9 mouse cellular contexts compared by ENCODE assay signal in genomic region chr5:9419964-9420363, GRCm38 (mm10).
A peak's percentile ranks its signal among the peaks of the same experiment; 100 is the strongest.
DNase-seq lines count a peak whose midpoint lies in the region; ATAC-seq lines count a peak whose summit lies in the region.
"Had no signal": no experiment of that assay in that cellular context is flagged by ENCODE, and none has a peak within 500 bp of the region (broad histone marks: within the 10 kb centered on the region; RNA-seq: fewer than 3 reads in every experiment).

No protein-coding gene starts in this region.

- H3K4me2 ChIP-seq in forebrain, embryonic 13.5 days: no peak overlapping the region
- no peak overlapping the region for H3K4me2 ChIP-seq in hindbrain, embryonic 14.5 days (replicated peaks)
- no peak overlapping the region for H3K4me2 ChIP-seq in neural tube, embryonic 13.5 days
- H3K4me2 ChIP-seq in heart, embryonic 12.5 days: no peak overlapping the region
- H3K4me2 ChIP-seq: heart, embryonic 13.5 days had no signal

- WGBS in forebrain, embryonic 13.5 days: 46% methylated on average over 1 of the region's 1 CpGs
- WGBS in forebrain, embryonic 10.5 days: 33% methylated on average over 1 of the region's 1 CpGs
- WGBS in hindbrain, embryonic 14.5 days: 58% methylated on average over 1 of the region's 1 CpGs
- WGBS in neural tube, embryonic 13.5 days: 65% methylated on average over 1 of the region's 1 CpGs
- WGBS in heart, embryonic 12.5 days: 48% methylated on average over 1 of the region's 1 CpGs

- no peaks in the 10 kb centered on the region for H3K9me3 ChIP-seq in forebrain, embryonic 13.5 days (replicated peaks)
- no peaks in the 10 kb centered on the region for H3K9me3 ChIP-seq in forebrain, embryonic 10.5 days
- H3K9me3 ChIP-seq in hindbrain, embryonic 14.5 days (ENCODE audit: control insufficient read depth, low read length): no peaks in the 10 kb centered on the region
- no peaks in the 10 kb centered on the region for H3K9me3 ChIP-seq in neural tube, embryonic 13.5 days
- no peaks in the 10 kb centered on the region for H3K9me3 ChIP-seq in heart, embryonic 12.5 days (replicated peaks)
- H3K9me3 ChIP-seq: heart, embryonic 13.5 days had no signal

- no peaks in the 10 kb centered on the region for H3K4me1 ChIP-seq in forebrain, embryonic 13.5 days
- no peaks in the 10 kb centered on the region for H3K4me1 ChIP-seq in forebrain, embryonic 10.5 days
- no peaks in the 10 kb centered on the region for H3K4me1 ChIP-seq in hindbrain, embryonic 14.5 days (replicated peaks; ENCODE audit: control insufficient read depth, insufficient read depth, low read length)
- 0 out of 2 replicates have a peak, but pooled peaks cover 5% of the 10 kb centered on the region for H3K4me1 ChIP-seq in neural tube, embryonic 13.5 days (replicated peaks)
- no peaks in the 10 kb centered on the region for H3K4me1 ChIP-seq in heart, embryonic 12.5 days (replicated peaks)
- H3K4me1 ChIP-seq: heart, embryonic 13.5 days had no signal

- no peak overlapping the region for H3K4me3 ChIP-seq in forebrain, embryonic 13.5 days
- no peak overlapping the region for H3K4me3 ChIP-seq in forebrain, embryonic 10.5 days
- H3K4me3 ChIP-seq in hindbrain, embryonic 14.5 days (replicated peaks; ENCODE audit: low read length): no peak overlapping the region
- H3K4me3 ChIP-seq in neural tube, embryonic 13.5 days: no peak overlapping the region
- H3K4me3 ChIP-seq in heart, embryonic 12.5 days: no peak overlapping the region
- H3K4me3 ChIP-seq: heart, embryonic 13.5 days had no signal

- H3K27ac ChIP-seq in forebrain, embryonic 13.5 days: no peak overlapping the region
- H3K27ac ChIP-seq in forebrain, embryonic 10.5 days: no peak overlapping the region
- H3K27ac ChIP-seq in hindbrain, embryonic 14.5 days: no peak overlapping the region
- no peak overlapping the region for H3K27ac ChIP-seq in neural tube, embryonic 13.5 days (replicated peaks)
- no peak overlapping the region for H3K27ac ChIP-seq in heart, embryonic 12.5 days (ENCODE audit: poor library complexity, severe bottlenecking)
- H3K27ac ChIP-seq: heart, embryonic 13.5 days had no signal

- no peak for DNase-seq in forebrain, embryonic 10.5 days (ENCODE audit: extremely low spot score, low spot score)
- peak; percentile 46 for DNase-seq in testis, postnatal 10 days (ENCODE audit: low spot score)
- no peak for DNase-seq in testis, postnatal 14 days (ENCODE audit: low spot score)
- DNase-seq in hindbrain, embryonic 14.5 days (ENCODE audit: low spot score): peak; percentile 61
- DNase-seq in urinary bladder, postnatal 4 days (ENCODE audit: low spot score in 2 of 2): no peak

- no peaks in the 10 kb centered on the region for H3K36me3 ChIP-seq in forebrain, embryonic 13.5 days (ENCODE audit: poor library complexity, severe bottlenecking)
- H3K36me3 ChIP-seq in forebrain, embryonic 10.5 days (replicated peaks): no peaks in the 10 kb centered on the region
- no peaks in the 10 kb centered on the region for H3K36me3 ChIP-seq in hindbrain, embryonic 14.5 days (replicated peaks; ENCODE audit: control insufficient read depth, insufficient read depth)
- H3K36me3 ChIP-seq in neural tube, embryonic 13.5 days: no peaks in the 10 kb centered on the region
- no peaks in the 10 kb centered on the region for H3K36me3 ChIP-seq in heart, embryonic 12.5 days
- H3K36me3 ChIP-seq: heart, embryonic 13.5 days had no signal

- no peaks in the 10 kb centered on the region for H3K27me3 ChIP-seq in forebrain, embryonic 13.5 days
- H3K27me3 ChIP-seq in forebrain, embryonic 10.5 days (ENCODE audit: poor library complexity, severe bottlenecking): no peaks in the 10 kb centered on the region
- H3K27me3 ChIP-seq in hindbrain, embryonic 14.5 days (ENCODE audit: control insufficient read depth, insufficient read depth, low read length): no peaks in the 10 kb centered on the region
- no peaks in the 10 kb centered on the region for H3K27me3 ChIP-seq in neural tube, embryonic 13.5 days
- H3K27me3 ChIP-seq in heart, embryonic 12.5 days (replicated peaks): no peaks in the 10 kb centered on the region
- H3K27me3 ChIP-seq: heart, embryonic 13.5 days had no signal

- no peak overlapping the region for H3K9ac ChIP-seq in forebrain, embryonic 13.5 days
- H3K9ac ChIP-seq in hindbrain, embryonic 14.5 days: no peak overlapping the region
- H3K9ac ChIP-seq in neural tube, embryonic 13.5 days: no peak overlapping the region
- no peak overlapping the region for H3K9ac ChIP-seq in heart, embryonic 12.5 days
- H3K9ac ChIP-seq: heart, embryonic 13.5 days had no signal

- peak; percentile 76 for ATAC-seq in forebrain, embryonic 13.5 days
- peak; percentile 59; the same call in 1 of the 2 replicates for ATAC-seq in hindbrain, embryonic 14.5 days (ENCODE audit: low FRiP score)
- 0 out of 2 replicates have a peak, but pooled peaks have one; percentile 44 for ATAC-seq in neural tube, embryonic 13.5 days (ENCODE audit: low read depth)
- ATAC-seq in heart, embryonic 12.5 days (ENCODE audit: insufficient number of reproducible peaks, low FRiP score): no peak

Comparison
In these comparisons a context has a peak if more than half of its experiments do, and no peak if none do; other contexts are left out.
1. DNase-seq: peak in testis, postnatal 10 days (single experiment) and hindbrain, embryonic 14.5 days (single experiment); none in forebrain, embryonic 10.5 days (single experiment), testis, postnatal 14 days (single experiment) and urinary bladder, postnatal 4 days (0 of 2).